Mouse (Mus musculus): ENCODE measurements around the gene Urb2. TPM values are rescaled to one million over a fixed set of nuclear protein-coding genes. Genes with fewer than 3 reads are reported as not detected.

Gene Urb2
- polyA plus RNA-seq, 1 experiment, result 9.8 TPM

DNA sequence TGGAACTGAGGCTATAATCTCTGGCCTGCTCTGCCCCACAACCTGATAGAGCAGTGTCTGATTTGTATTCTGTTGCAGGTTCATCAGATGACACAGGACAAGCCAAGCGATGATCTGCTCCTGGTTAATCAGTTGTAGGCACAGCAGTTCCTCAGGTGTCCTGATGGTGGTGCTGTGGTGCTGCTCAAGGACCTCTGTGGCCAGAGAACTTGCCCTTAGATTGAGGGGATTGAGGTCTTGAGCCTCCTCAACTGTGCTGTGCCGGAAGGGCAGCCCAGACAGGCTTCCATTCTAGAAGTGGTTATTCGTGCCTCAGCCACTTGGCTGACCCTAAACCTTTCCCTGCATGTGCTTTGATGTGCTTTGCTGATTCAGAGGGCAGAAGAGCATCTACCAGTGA lies 30.8 kb downstream of the Urb2 start:
- no peak overlapping the region for H3ac ChIP-seq (ENCODE audit: control insufficient read depth, insufficient read length, low read depth)
- H3K4me3 ChIP-seq (ENCODE audit: insufficient read depth, poor library complexity, severe bottlenecking), result no peak overlapping the region
- H3K79me3 ChIP-seq (ENCODE audit: low read depth), result no peaks in the 10 kb centered on the region
- H3K79me2 ChIP-seq (ENCODE audit: control insufficient read depth, insufficient read depth), result no peaks in the 10 kb centered on the region
- TF ChIP-seq CTCF (IDR thresholded peaks at IDR 0.05; ENCODE audit: control insufficient read depth, insufficient read depth, insufficient read length) (peak; percentile 91), USF1 (IDR thresholded peaks at IDR 0.05; ENCODE audit: low read depth) (no peak)
- peaks cover 15% of the 10 kb centered on the region for H3K36me3 ChIP-seq (ENCODE audit: control insufficient read depth, insufficient read depth)
- H3K27me3 ChIP-seq (ENCODE audit: control insufficient read depth, insufficient read depth, insufficient read length), result no peaks in the 10 kb centered on the region

GRCm38 (mm10) chr8:124052568-124052967 lies 31.3 kb downstream of the Urb2 start:
- TF ChIP-seq MYOG (IDR thresholded peaks at IDR 0.05; ENCODE audit: control insufficient read depth, extremely low read depth, insufficient read length), result no peak
- no peak for TF ChIP-seq USF1 (IDR thresholded peaks at IDR 0.05; ENCODE audit: low read depth)
- no peak for TF ChIP-seq MAX (IDR thresholded peaks at IDR 0.05)
- TF ChIP-seq FOSL1 (IDR thresholded peaks at IDR 0.05; ENCODE audit: insufficient read depth, low read length, poor library complexity, severe bottlenecking), result no peak
- no peak for TF ChIP-seq CTCF (IDR thresholded peaks at IDR 0.05; ENCODE audit: control insufficient read depth, insufficient read depth, insufficient read length)
- TF ChIP-seq MYOD1 (IDR thresholded peaks at IDR 0.05; ENCODE audit: control insufficient read depth, insufficient read length, low read depth), result no peak
- no peak for TF ChIP-seq CEBPB (IDR thresholded peaks at IDR 0.05; ENCODE audit: low read depth)
- Histone ChIP-seq H3K4me3 (ENCODE audit: insufficient read depth, poor library complexity, severe bottlenecking) (no peak overlapping the region), H3ac (ENCODE audit: control insufficient read depth, insufficient read length, low read depth) (no peak overlapping the region), H3K36me3 (ENCODE audit: control insufficient read depth, insufficient read depth) (peaks cover 10% of the 10 kb centered on the region), H3K79me2 (ENCODE audit: control insufficient read depth, insufficient read depth) (no peaks in the 10 kb centered on the region), H3K79me3 (ENCODE audit: low read depth) (no peaks in the 10 kb centered on the region), H3K27me3 (ENCODE audit: control insufficient read depth, insufficient read depth, insufficient read length) (no peaks in the 10 kb centered on the region)

DNA sequence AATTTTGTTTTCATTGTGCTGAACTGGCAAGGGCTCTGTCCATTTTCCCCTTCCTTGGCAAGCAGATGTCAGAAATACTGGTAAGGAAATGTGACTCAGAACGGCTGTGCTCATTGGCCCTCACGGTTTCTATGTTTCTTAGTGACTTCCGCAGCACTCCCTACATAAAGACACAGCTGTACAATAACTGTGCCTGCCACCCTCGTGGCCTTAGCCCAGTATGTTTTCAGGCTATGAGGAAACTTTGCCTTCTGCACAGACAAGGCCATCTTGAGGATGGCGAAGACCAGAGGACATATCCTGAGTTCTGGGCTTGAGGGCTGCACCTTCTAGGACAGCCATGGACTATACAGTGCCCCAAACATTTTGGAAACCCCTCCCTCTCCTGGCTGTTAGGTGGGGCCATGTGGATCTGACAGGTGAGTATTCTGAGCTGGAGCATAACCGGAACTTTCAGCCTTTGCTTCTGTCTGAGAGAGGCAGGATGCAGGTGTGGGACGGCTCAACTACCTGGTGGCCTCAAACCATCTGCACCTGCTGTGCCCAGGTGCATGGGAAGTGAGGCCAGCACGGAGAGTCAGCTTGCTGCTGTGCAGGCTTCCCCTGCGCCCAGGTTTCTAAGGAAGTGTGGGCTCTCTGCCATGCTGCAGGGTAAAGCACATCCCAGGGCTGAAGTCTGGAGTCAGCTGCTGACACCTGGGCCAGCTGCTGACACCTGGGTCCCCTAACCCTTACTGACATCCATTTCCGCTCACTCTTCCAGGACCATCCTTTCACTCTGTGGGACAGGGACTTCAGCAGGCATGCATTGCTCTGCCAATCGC lies 35.7 kb downstream of the Urb2 start:
- no peak overlapping the region for H3ac ChIP-seq (ENCODE audit: control insufficient read depth, insufficient read length, low read depth)
- no peaks in the 10 kb centered on the region for H3K79me2 ChIP-seq (ENCODE audit: control insufficient read depth, insufficient read depth)
- H3K27me3 ChIP-seq (ENCODE audit: control insufficient read depth, insufficient read depth, insufficient read length), result no peaks in the 10 kb centered on the region
- H3K36me3 ChIP-seq (ENCODE audit: control insufficient read depth, insufficient read depth), result no peaks in the 10 kb centered on the region
- no peaks in the 10 kb centered on the region for H3K79me3 ChIP-seq (ENCODE audit: low read depth)
- no peak overlapping the region for H3K4me3 ChIP-seq (ENCODE audit: insufficient read depth, poor library complexity, severe bottlenecking)
- TF ChIP-seq CEBPB (IDR thresholded peaks at IDR 0.05; ENCODE audit: low read depth), result no peak
- TF ChIP-seq MYOG (IDR thresholded peaks at IDR 0.05; ENCODE audit: control insufficient read depth, extremely low read depth, insufficient read length), result no peak
- TF ChIP-seq MAX (IDR thresholded peaks at IDR 0.05), result no peak
- no peak for TF ChIP-seq MYOD1 (IDR thresholded peaks at IDR 0.05; ENCODE audit: control insufficient read depth, insufficient read length, low read depth)
- no peak for TF ChIP-seq USF1 (IDR thresholded peaks at IDR 0.05; ENCODE audit: low read depth)
- TF ChIP-seq CTCF (IDR thresholded peaks at IDR 0.05; ENCODE audit: control insufficient read depth, insufficient read depth, insufficient read length), result no peak
- no peak for TF ChIP-seq FOSL1 (IDR thresholded peaks at IDR 0.05; ENCODE audit: insufficient read depth, low read length, poor library complexity, severe bottlenecking)

GRCm38 (mm10) chr8:124066325-124067058 lies 45.2 kb downstream of the Urb2 start:
- no peak overlapping the region for H3K4me3 ChIP-seq (ENCODE audit: insufficient read depth, poor library complexity, severe bottlenecking)
- no peaks in the 10 kb centered on the region for H3K36me3 ChIP-seq (ENCODE audit: control insufficient read depth, insufficient read depth)
- H3K79me3 ChIP-seq (ENCODE audit: low read depth), result no peaks in the 10 kb centered on the region
- peak; percentile 11 for TF ChIP-seq MYOD1 (IDR thresholded peaks at IDR 0.05; ENCODE audit: control insufficient read depth, insufficient read length, low read depth)
- no peak for TF ChIP-seq FOSL1 (IDR thresholded peaks at IDR 0.05; ENCODE audit: insufficient read depth, low read length, poor library complexity, severe bottlenecking)
- H3K27me3 ChIP-seq (ENCODE audit: control insufficient read depth, insufficient read depth, insufficient read length), result no peaks in the 10 kb centered on the region
- H3K79me2 ChIP-seq (ENCODE audit: control insufficient read depth, insufficient read depth), result no peaks in the 10 kb centered on the region
- H3ac ChIP-seq (ENCODE audit: control insufficient read depth, insufficient read length, low read depth), result peak overlapping the region; percentile 31

- no peaks in the 10 kb centered on the region for H3K79me3 ChIP-seq (ENCODE audit: low read depth)
- no peak overlapping the region for H3K4me3 ChIP-seq (ENCODE audit: insufficient read depth, poor library complexity, severe bottlenecking)
- no peaks in the 10 kb centered on the region for H3K79me2 ChIP-seq (ENCODE audit: control insufficient read depth, insufficient read depth)
- no peak overlapping the region for H3ac ChIP-seq (ENCODE audit: control insufficient read depth, insufficient read length, low read depth)
- TF ChIP-seq MYOG (IDR thresholded peaks at IDR 0.05; ENCODE audit: control insufficient read depth, extremely low read depth, insufficient read length), result no peak
- TF ChIP-seq USF1 (IDR thresholded peaks at IDR 0.05; ENCODE audit: low read depth), result no peak
- no peak for TF ChIP-seq CTCF (IDR thresholded peaks at IDR 0.05; ENCODE audit: control insufficient read depth, insufficient read depth, insufficient read length)
- no peak for TF ChIP-seq MYOD1 (IDR thresholded peaks at IDR 0.05; ENCODE audit: control insufficient read depth, insufficient read length, low read depth)
- no peak for TF ChIP-seq CEBPB (IDR thresholded peaks at IDR 0.05; ENCODE audit: low read depth)
- no peaks in the 10 kb centered on the region for H3K36me3 ChIP-seq (ENCODE audit: control insufficient read depth, insufficient read depth)
- no peaks in the 10 kb centered on the region for H3K27me3 ChIP-seq (ENCODE audit: control insufficient read depth, insufficient read depth, insufficient read length)
Observed at GRCm38 (mm10) chr8:124067059-124067750, 45.9 kb downstream of the Urb2 start.

Measured in C2C12 (cell line).